Mouse (Mus musculus) adrenal gland, adult 8-10 months (tissue): ENCODE data around the gene Cks1brt. TPM values are rescaled to one million over a fixed set of nuclear protein-coding genes. Genes with fewer than 3 reads are reported as not detected.
"Not testable (repeated sequence)": the region's sequence is repeated elsewhere in the genome, so short reads cannot be mapped to it uniquely, and the experiment has no call there.

Source experiments
- DNase-seq: peaks from one replicate; pipeline ENCODE4 v3.0.0; 2022
- microRNA-seq, 2 experiments: library from miRNA; unstranded; fragments of <30 nt; microRNA quantifications; one replicate each; pipeline ENCODE4 v1.2.0; 2022
- total RNA-seq, 4 experiments: library from RNA; stranded (reverse); gene quantifications; 2 replicates each; pipeline ENCODE4 v1.2.4; 2022

Cks1brt gene
- not detected for total RNA-seq

- DNase-seq, result no peak
Observed at GRCm38 (mm10) chr8:85151624-85152023, at the start of gene Cks1brt. Gene Cks1brt, plus strand, starts transcription at chr8:85151924.

- no peak for DNase-seq
Observed at GRCm38 (mm10) chr8:85113241-85113640, 38.5 kb upstream of the Cks1brt start.

- no peak for DNase-seq
Observed at GRCm38 (mm10) chr8:85115501-85115900, 36.2 kb upstream of the Cks1brt start.

- DNase-seq, result no peak
Observed at GRCm38 (mm10) chr8:85116984-85117383, 34.7 kb upstream of the Cks1brt start.

- DNase-seq, result peak; percentile 68
Observed at GRCm38 (mm10) chr8:85119052-85119981, 32.4 kb upstream of the Cks1brt start.

- not testable (repeated sequence) for DNase-seq
Observed at GRCm38 (mm10) chr8:85120251-85120650, 31.5 kb upstream of the Cks1brt start.

- DNase-seq, result no peak
Observed at GRCm38 (mm10) chr8:85122995-85123394, 28.7 kb upstream of the Cks1brt start, which contains the start of gene Zfp791. Gene Zfp791, minus strand, starts transcription at chr8:85123095.

GRCm38 (mm10) chr8:85123691-85124090, 28.0 kb upstream of the Cks1brt start:
- no peak for DNase-seq

GRCm38 (mm10) chr8:85132335-85132734, 19.4 kb upstream of the Cks1brt start:
- peak; percentile 21 for DNase-seq

GRCm38 (mm10) chr8:85135690-85136089, 16.0 kb upstream of the Cks1brt start:
- DNase-seq, result not testable (repeated sequence)

GRCm38 (mm10) chr8:85142516-85142915, 9.2 kb upstream of the Cks1brt start:
- no peak for DNase-seq

GRCm38 (mm10) chr8:85171291-85171690, 19.6 kb downstream of the Cks1brt start:
- DNase-seq, result peak; percentile 10

- DNase-seq, result no peak
Observed at GRCm38 (mm10) chr8:85175892-85176291, 24.2 kb downstream of the Cks1brt start.

GRCm38 (mm10) chr8:85192346-85192745, 40.6 kb downstream of the Cks1brt start:
- no peak for DNase-seq

- DNase-seq, result no peak
Observed at GRCm38 (mm10) chr8:85220220-85220619, 68.5 kb downstream of the Cks1brt start.

- DNase-seq, result no peak
Observed at GRCm38 (mm10) chr8:85220992-85221391, 69.3 kb downstream of the Cks1brt start.

Small RNAs within 50 kb of the gene (microRNA-seq; reads per million reads assigned to microRNA genes)
- gene Gm23388, result 0 to 0.35 reads per million in 2 experiments

Other genes with a start within 250 kb of the Cks1brt start
- gene Klf1, start 250.0 kb upstream of the Cks1brt start, total RNA-seq, result under 1 TPM in 2 of 4 experiments, not detected in 2; 0.22 to 0.24 TPM
- 10 to 100 TPM; 12.5 to 28.7 (median 22.2) TPM for gene Dnase2a, start 243.4 kb upstream of the Cks1brt start, total RNA-seq
- gene Mast1, start 214.6 kb upstream of the Cks1brt start, total RNA-seq, result 1 to 10 TPM; 2.1 to 9.2 (median 5.9) TPM
- gene Rtbdn, start 204.9 kb upstream of the Cks1brt start, total RNA-seq, result under 1 TPM in 2 of 4 experiments, not detected in 2; 0.28 to 0.40 TPM
- 1 to 10 TPM in 2 of 4 experiments, not detected in 2; 1.7 to 2.3 TPM for gene Gm49661, start 182.5 kb upstream of the Cks1brt start, total RNA-seq
- gene Prdx2, start 182.3 kb upstream of the Cks1brt start, total RNA-seq, result 100 to 1,000 TPM; 651 to 758 (median 708) TPM
- gene Rnaseh2a, start 182.2 kb upstream of the Cks1brt start, total RNA-seq, result 100 to 1,000 TPM in 3 of 4 experiments, 10 to 100 TPM in 1; 89.0 to 142 (median 110) TPM
- 100 to 1,000 TPM in 1 of 4 experiments, 10 to 100 TPM in 3; 39.9 to 211 (median 52.4) TPM for gene Junb, start 173.2 kb upstream of the Cks1brt start, total RNA-seq
- 10 to 100 TPM in 2 of 4 experiments, 1 to 10 TPM in 2; 6.2 to 12.7 (median 10.5) TPM for gene Hook2, start 161.3 kb upstream of the Cks1brt start, total RNA-seq
- gene Best2, start 137.4 kb upstream of the Cks1brt start, total RNA-seq, result not detected
- 100 to 1,000 TPM in 2 of 4 experiments, 10 to 100 TPM in 2; 96.4 to 107 (median 101) TPM for gene Asna1, start 126.6 kb upstream of the Cks1brt start, total RNA-seq
- gene Trir, start 125.1 kb upstream of the Cks1brt start, total RNA-seq, result 100 to 1,000 TPM; 134 to 159 (median 155) TPM
- gene Tnpo2, start 115.0 kb upstream of the Cks1brt start, total RNA-seq, result 10 to 100 TPM; 67.7 to 85.8 (median 73.5) TPM
- 10 to 100 TPM; 15.0 to 29.6 (median 21.6) TPM for gene Fbxw9, start 91.9 kb upstream of the Cks1brt start, total RNA-seq
- 1 to 10 TPM in 1 of 4 experiments, not detected in 3; 1.3 TPM for gene Gm5741, start 83.9 kb upstream of the Cks1brt start, total RNA-seq
- 10 to 100 TPM; 31.4 to 41.2 (median 33.2) TPM for gene Dhps, start 80.2 kb upstream of the Cks1brt start, total RNA-seq
- gene Wdr83os, start 71.2 kb upstream of the Cks1brt start, total RNA-seq, result 10 to 100 TPM; 76.0 to 87.7 (median 81.1) TPM
- 10 to 100 TPM; 22.6 to 30.1 (median 29.2) TPM for gene Wdr83, start 70.6 kb upstream of the Cks1brt start, total RNA-seq
- 10 to 100 TPM; 53.4 to 60.8 (median 54.3) TPM for gene Man2b1, start 68.7 kb upstream of the Cks1brt start, total RNA-seq
- 1 to 10 TPM; 1.7 to 2.4 (median 1.9) TPM for gene Zfp791, start 28.8 kb upstream of the Cks1brt start, total RNA-seq
- not detected for gene Olfr371, start 74.1 kb downstream of the Cks1brt start, total RNA-seq
- gene Orc6, start 147.7 kb downstream of the Cks1brt start, total RNA-seq, result 10 to 100 TPM; 11.2 to 16.0 (median 14.5) TPM
- gene Vps35, start 147.9 kb downstream of the Cks1brt start, total RNA-seq, result 100 to 1,000 TPM in 2 of 4 experiments, 10 to 100 TPM in 2; 94.1 to 113 (median 105) TPM
- gene Mylk3, start 234.4 kb downstream of the Cks1brt start, total RNA-seq, result 1 to 10 TPM in 1 of 4 experiments, under 1 TPM in 3; 0.16 to 1.8 (median 0.60) TPM